Mouse (Mus musculus) ES-E14 (cell line): Measurements from ENCODE around the gene Katnal1.

Experiments
- CHD2 ChIP-seq: IDR thresholded peaks from 2 replicates; pipeline ENCODE4 v1.6.1; 2014; ENCODE audit warnings: mild to moderate bottlenecking, low read depth, low read length, inconsistent platforms
- MAFK ChIP-seq: IDR thresholded peaks from 2 replicates; pipeline ENCODE4 v1.6.1; 2014; ENCODE audit warnings: mild to moderate bottlenecking, low read depth, low read length, inconsistent platforms; ENCODE audit not compliant: insufficient read depth
- ZC3H11A ChIP-seq: IDR thresholded peaks from 2 replicates; pipeline ENCODE4 v1.6.1; 2012; ENCODE audit warnings: low read depth, mild to moderate bottlenecking, inconsistent platforms, low read length, borderline replicate concordance
- ZNF384 ChIP-seq: IDR thresholded peaks from 2 replicates; pipeline ENCODE4 v1.6.1; 2012; ENCODE audit warnings: low read depth, low read length, inconsistent platforms

DNA sequence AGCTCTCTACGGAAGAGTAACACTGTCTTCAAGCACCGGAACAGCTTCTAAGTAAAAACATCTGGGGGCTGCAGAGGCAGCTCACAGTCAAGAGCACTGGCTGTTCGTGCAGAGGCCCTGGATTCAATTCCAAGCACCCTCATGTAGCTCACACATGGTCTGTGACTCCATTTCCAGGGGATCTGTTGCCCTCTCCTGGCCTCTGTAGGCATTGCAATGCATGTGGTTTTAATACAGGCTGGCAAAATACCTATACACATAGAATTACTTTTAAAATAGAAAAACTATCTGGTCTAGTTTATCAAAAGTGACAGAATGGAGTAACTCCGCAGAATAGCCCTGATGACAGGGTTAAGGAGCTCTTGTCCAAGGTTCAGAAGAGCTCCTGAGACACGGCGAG, 49.9 kb downstream of the Katnal1 start:
- TF ChIP-seq ZNF384 (no peak), MAFK (no peak), CHD2 (no peak), ZC3H11A (peak; percentile 52; the same call in 1 of the 2 replicates)
